Mouse (Mus musculus) splenic B cell, adult 2 months (primary cell): Measurements from ENCODE around the gene Dmrta2.

Source experiments
- DNase-seq: peaks from one replicate; pipeline ENCODE4 v3.0.0-alpha.2; 2011; ENCODE audit warnings: low read depth, low spot score
- H3K27me3 ChIP-seq: 2 replicates; pipeline ENCODE4 v1.6.1; 2012; ENCODE audit warnings: mild to moderate bottlenecking, low read length, moderate library complexity, mixed read lengths; ENCODE audit not compliant: control insufficient read depth, poor library complexity, insufficient read depth, severe bottlenecking
- H3K36me3 ChIP-seq: 2 replicates; pipeline ENCODE4 v1.6.1; 2012; ENCODE audit warnings: mild to moderate bottlenecking, low read length, moderate library complexity, mixed read lengths; ENCODE audit not compliant: control insufficient read depth, poor library complexity, insufficient read depth, severe bottlenecking

Gene Dmrta2

DNA sequence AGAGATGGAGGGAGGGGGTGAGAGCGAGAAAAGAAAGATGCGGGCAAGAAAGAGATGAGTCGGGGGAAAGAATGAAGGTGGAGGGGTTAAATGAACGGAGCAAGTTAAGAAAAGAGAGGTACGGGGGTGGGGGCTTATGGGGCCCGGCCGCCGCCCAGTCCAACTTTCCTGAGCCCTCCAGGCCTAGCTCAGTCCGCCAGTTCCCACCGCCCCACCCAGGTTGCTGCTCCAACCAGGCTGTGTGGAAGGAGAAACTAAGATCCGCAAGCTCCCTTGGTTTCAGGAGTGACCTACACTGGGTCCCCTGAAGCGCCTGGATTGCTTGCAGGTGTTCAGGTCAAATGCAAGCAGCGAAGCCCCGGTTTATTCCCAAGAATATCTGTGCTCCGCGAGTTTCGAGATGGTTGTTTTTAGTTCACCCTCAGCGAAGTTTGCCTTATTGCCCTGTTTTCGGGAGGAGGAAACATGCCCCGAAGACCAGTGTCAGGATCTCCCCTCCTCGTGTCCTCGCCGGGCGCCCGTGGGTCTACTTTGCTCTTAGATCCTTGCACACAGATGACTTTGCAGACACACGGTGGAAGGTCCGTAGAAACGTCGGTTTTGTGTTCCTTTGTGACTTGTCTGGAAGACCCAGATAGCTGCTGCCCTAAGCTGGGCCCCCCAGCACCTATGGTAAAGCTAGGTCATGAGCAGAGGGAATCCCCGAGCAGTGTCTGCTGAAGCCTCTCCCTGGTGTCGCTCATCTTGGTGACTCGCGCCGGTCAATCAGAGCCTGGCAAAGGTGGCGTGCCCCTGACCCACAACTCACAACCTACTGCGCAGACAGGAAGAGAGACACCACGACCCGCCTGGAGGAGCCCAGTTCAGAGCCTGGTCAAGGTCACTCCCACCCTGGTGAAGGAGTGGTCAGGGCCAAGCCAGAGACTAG is 6.9 kb downstream of the Dmrta2 start:
- Histone ChIP-seq H3K36me3 (no peaks in the 10 kb centered on the region), H3K27me3 (peaks cover 2% of the 10 kb centered on the region; the same call in 1 of the 2 replicates)
- no peak for DNase-seq

DNA sequence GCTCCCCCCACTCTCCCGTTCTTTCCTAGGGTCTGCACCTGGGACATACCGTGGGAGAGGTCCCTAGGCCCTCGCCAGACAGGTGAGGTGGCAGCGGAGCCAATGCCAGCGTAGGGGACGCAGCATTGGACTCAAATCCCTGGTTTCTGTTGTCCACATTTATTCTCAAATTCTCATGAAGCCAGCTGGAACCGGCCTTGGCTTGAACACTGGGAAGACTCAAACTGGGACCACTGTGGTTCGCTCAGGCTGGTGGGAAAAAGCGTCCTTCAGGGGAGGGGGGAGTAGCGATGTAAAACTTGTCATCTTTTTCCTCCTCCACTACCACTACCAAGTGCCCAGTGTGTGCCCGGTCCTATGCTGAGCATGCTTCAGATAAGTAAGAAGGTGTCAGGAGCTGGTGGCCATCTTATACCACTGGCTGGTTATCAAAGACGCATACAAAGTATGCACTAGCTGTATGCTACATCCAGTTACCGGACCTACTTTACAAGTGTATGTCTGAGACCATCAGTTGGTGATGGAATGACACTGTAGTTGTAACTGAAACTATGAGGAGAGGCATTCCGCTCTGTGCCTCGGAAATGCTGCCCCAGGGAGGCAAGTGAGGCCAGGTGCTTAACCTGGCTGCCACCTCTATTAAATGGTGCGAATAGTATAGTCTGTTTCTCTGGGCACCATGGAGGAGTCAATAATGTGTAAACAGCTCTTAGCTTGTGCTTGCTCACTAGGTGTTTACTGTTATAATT is 7.7 kb downstream of the Dmrta2 start:
- Histone ChIP-seq H3K36me3 (no peaks in the 10 kb centered on the region), H3K27me3 (peaks cover 2% of the 10 kb centered on the region; the same call in 1 of the 2 replicates)
- DNase-seq = no peak

DNA sequence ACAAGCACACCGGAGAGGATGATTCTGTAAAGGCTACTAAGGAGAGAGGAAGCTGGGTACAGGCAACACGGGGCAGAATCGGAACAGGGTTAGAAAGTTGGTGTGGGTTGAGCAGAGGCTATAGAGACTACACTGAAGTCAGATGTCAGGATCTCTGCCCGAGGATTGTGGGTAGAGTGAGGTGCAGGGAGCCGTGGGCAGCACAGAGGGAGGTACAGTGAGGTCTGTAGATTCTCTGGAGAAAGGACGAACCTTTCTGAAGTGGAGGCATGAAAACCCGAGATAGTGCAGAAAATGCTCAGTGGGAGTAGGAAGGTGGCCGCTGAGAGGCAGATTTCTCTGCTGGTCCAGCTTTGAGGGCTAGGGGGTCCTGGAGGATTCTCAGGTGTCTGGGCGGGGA is 8.4 kb downstream of the Dmrta2 start:
- no peak for DNase-seq
- H3K36me3 ChIP-seq = no peaks in the 10 kb centered on the region
- H3K27me3 ChIP-seq = peaks cover 2% of the 10 kb centered on the region; the same call in 1 of the 2 replicates

GRCm38 (mm10) chr4:109986748-109987355 is 9.0 kb downstream of the Dmrta2 start:
- no peak for DNase-seq
- no peaks in the 10 kb centered on the region for H3K36me3 ChIP-seq
- H3K27me3 ChIP-seq = peaks cover 2% of the 10 kb centered on the region; the same call in 1 of the 2 replicates

DNA sequence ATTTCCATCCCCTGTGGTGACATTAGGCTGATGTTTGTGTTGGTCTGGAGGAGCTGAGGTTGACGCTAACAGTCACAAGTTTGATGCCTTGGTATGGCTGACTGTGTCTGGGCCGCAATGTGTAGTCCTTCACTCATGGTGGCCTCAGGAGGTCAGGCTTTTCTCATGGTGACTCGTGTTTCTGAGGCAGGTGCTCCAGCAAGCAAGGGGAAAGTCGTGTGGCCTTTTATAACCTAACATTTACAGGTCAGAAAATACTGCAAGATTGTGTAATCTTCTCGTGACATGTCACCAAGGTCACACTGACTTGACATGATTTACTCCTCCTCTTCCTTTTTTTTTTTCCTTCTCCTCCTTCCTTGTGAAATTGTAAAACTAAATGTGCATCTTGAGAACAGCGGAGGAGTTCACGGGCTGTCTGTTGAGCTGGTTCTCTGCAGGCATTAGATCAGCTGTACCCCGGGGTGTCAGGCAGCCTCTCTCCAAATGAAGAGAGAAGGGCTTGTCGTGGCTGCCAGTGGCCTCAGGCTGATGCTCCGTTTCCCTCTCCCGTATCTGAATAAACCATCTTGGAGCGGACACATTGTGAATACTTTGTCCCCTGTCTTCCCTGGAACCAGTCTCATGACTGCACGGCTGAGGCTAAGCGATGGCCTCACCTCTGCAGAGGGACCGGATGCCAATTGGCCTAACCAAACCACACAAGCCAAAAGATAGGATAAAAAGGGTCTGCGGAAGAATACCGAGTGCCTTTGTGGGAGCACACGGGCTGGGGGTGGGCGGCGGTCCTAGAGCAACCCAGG is 9.9 kb downstream of the Dmrta2 start:
- no peak for DNase-seq
- Histone ChIP-seq H3K27me3 (peaks cover 4% of the 10 kb centered on the region), H3K36me3 (no peaks in the 10 kb centered on the region)

DNA sequence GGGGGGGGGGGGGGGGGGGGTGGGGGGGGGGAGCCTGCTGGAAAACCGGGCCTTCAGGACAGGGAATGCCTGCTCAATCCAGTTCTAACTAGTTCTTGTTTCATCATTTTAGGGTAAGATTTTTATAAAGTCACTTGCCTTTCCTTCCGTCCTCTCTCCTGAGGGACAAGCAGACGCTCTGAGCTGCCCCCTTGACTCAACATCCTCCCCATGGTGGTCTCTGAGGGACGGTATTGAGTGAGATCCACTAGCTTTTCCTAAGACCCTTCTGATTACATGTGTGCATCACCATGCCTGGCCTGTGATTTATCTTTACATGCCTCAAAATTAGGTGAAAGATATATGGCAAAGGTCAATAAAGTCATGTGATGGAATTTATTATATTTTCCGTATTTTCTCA is 10.6 kb downstream of the Dmrta2 start:
- H3K27me3 ChIP-seq = peaks cover 4% of the 10 kb centered on the region
- H3K36me3 ChIP-seq = no peaks in the 10 kb centered on the region
- DNase-seq = no peak

GRCm38 (mm10) chr4:109989213-109989612 is 11.4 kb downstream of the Dmrta2 start:
- DNase-seq = no peak
- no peaks in the 10 kb centered on the region for H3K36me3 ChIP-seq
- H3K27me3 ChIP-seq = peaks cover 4% of the 10 kb centered on the region

DNA sequence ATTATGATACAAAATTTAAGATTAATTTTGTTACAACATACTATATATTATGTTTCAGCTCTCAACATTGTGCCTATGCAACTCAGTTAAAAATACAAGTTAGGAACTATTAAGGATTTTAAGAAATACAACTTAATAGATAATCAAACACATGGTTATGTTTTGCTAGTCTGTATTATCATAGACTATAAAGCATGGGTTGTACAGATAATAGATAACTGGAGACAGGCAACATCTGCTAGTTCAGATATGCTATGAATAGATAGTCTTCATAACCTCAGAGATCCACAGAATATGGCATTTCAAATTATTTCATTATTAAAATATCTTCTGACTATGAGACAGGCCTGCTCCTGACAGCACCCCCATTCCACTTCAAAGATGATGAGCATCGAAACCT is 28.2 kb downstream of the Dmrta2 start:
- no peak for DNase-seq
- Histone ChIP-seq H3K36me3 (no peaks in the 10 kb centered on the region), H3K27me3 (no peaks in the 10 kb centered on the region)

- Histone ChIP-seq H3K36me3 (no peaks in the 10 kb centered on the region), H3K27me3 (no peaks in the 10 kb centered on the region)
- peak; percentile 7 for DNase-seq
Measured at GRCm38 (mm10) chr4:110019145-110019544, 41.3 kb downstream of the Dmrta2 start.

DNA sequence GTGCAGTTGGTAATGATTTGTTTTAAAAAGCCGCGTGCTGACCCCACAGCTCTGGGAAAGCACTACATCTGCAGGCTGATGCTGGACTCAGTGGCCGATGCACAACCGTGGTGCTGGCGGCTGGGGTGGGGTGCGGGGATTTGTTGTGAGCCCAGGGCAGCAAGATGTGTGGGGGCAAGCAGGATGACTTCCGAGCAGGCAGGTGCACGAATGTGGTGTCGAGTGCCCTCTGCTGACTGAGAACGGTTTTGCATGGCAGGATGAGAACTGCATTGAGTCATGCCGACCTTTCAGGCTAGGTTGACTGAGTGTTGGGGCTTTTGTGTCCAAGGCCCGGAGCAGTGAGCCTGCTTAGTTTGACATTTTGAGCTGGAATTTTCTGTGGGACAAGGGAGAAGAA is 42.4 kb downstream of the Dmrta2 start:
- no peaks in the 10 kb centered on the region for H3K36me3 ChIP-seq
- DNase-seq = peak; percentile 68
- no peaks in the 10 kb centered on the region for H3K27me3 ChIP-seq

DNA sequence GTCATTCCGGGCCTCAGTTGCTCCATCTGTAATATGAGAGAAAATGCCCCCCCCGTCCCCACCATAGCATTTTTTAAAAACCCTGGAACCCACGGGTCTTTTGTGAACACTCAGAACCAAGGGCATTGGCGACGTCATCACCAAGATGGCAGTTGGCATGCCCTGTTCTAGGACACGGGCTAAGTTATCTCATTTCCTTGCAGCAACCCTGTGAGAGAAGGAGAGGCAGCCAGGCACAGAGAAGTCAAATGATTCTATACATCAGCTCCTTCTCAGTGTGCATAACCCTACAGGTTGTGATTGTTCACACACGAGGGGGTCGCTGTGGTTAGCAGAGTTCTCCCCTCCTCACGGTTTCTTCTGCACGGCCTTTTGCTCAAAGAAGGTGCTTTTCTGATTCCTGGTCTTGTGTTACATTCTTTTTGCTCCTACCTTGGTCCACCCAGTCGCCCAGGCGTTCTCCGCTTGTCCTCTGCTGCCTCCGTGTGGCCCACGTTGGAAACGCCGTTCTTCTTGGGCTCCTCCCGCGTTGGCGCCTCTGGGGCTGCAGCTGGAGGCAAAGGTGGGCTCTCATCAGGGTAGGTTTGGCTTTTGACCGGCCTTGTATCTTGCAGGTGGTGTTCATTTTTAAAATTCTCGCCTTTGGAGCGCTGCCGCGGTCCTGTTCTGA is 44.2 kb downstream of the Dmrta2 start:
- Histone ChIP-seq H3K27me3 (no peaks in the 10 kb centered on the region), H3K36me3 (no peaks in the 10 kb centered on the region)
- DNase-seq = peak; percentile 64

DNA sequence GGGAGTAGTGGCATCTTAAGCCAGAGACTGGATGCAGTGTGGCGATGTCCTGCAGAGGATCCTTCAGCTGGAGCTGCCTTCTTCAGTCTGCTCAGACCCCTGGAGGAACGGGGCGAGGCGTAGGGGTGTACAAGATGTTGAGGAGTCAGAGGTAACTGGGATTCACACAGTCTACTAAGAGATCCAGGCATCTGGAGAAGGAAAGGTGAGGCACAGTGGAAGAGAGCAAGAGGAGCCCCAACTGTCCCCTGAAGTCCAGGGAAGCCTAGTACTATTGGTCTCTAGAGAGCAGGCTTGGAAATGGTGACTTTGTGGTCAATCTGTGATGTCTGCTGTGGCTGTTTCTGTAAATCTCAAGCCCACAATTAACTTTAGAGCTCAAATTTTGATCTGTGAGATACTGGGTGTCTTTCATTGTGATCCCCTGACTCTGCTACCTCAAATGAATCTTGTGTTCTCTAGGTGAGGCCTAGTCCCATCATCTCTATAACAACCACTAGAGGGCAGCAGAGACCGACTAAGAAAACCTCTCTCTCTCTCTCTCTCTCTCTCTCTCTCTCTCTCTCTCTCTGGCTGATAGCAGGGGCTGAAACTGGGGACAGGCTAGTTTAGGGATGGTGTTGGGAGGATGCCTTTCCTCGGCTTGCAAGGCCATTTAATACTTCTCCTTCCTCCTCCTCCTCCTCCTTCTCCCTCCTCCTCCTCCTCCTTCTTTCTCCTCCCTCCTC is 50.8 kb downstream of the Dmrta2 start:
- Histone ChIP-seq H3K27me3 (no peaks in the 10 kb centered on the region), H3K36me3 (no peaks in the 10 kb centered on the region)
- DNase-seq = peak; percentile 65

DNA sequence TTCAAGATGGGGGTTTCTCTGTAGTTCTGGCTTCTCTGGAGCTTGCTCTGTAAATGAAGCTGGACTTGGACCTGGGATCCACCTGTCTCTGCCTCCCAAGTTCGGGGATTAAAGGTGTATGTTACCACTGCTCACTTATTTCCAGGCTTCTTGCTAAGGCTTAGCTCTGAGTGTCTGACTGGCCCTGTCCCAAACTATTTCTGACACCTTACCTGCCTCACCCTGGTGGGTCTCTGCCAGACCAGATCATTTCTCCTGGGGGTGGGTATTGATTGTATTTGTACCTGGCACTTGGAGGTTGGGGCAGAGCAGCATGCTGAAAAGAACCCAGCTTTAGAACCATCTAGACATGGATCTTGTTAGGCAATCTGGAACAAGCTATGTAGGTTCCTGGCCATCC is 51.6 kb downstream of the Dmrta2 start:
- H3K27me3 ChIP-seq = no peaks in the 10 kb centered on the region

More for the DNA sequence above, 51.6 kb downstream of the Dmrta2 start:
- H3K36me3 ChIP-seq = no peaks in the 10 kb centered on the region
- no peak for DNase-seq
